Mouse (Mus musculus) urinary bladder, adult 2 months (tissue): ENCODE results near the gene Grik4. TPM values are rescaled to one million over a fixed set of nuclear protein-coding genes. Genes with fewer than 3 reads are reported as not detected.

Experiments used
- DNase-seq: peaks from one replicate; pipeline ENCODE4 v3.0.0; 2022; ENCODE audit warnings: low spot score
- polyA plus RNA-seq: library from polyadenylated mRNA; depleted of rRNA; stranded (reverse); fragments of >200 nt; gene quantifications from 2 replicates; pipeline ENCODE4 v1.2.3, GENCODE M21; 2012

Grik4 gene
- polyA plus RNA-seq, 1 experiment = 0.25 TPM

GRCm38 (mm10) chr9:42859959-42860794, 84.1 kb downstream of the Grik4 start:
- no peak for DNase-seq

GRCm38 (mm10) chr9:42858998-42859690, 85.1 kb downstream of the Grik4 start:
- no peak for DNase-seq

- DNase-seq = no peak
These were observed 85.7 kb downstream of the Grik4 start for GRCm38 (mm10) chr9:42858576-42858975.

- DNase-seq = no peak
These were observed 86.5 kb downstream of the Grik4 start for GRCm38 (mm10) chr9:42857756-42858155.

- no peak for DNase-seq
These were observed 91.2 kb downstream of the Grik4 start for GRCm38 (mm10) chr9:42853077-42853476.

GRCm38 (mm10) chr9:42850063-42850462, 94.2 kb downstream of the Grik4 start:
- DNase-seq = no peak

GRCm38 (mm10) chr9:42848061-42848460, 96.2 kb downstream of the Grik4 start:
- DNase-seq = no peak

GRCm38 (mm10) chr9:42846676-42847425, 97.4 kb downstream of the Grik4 start:
- DNase-seq = no peak

- no peak for DNase-seq
These were observed 98.2 kb downstream of the Grik4 start for GRCm38 (mm10) chr9:42846139-42846538.

GRCm38 (mm10) chr9:42844301-42844700, 100.0 kb downstream of the Grik4 start:
- no peak for DNase-seq

- no peak for DNase-seq
These were observed 106.0 kb downstream of the Grik4 start for GRCm38 (mm10) chr9:42838299-42838698.

- DNase-seq = no peak
These were observed 106.8 kb downstream of the Grik4 start for GRCm38 (mm10) chr9:42837498-42837897.

- no peak for DNase-seq
These were observed 112.7 kb downstream of the Grik4 start for GRCm38 (mm10) chr9:42831558-42831957.

GRCm38 (mm10) chr9:42819247-42819646, 125.0 kb downstream of the Grik4 start:
- DNase-seq = no peak

- DNase-seq = no peak
These were observed 127.5 kb downstream of the Grik4 start for GRCm38 (mm10) chr9:42816815-42817214.

- no peak for DNase-seq
These were observed 135.1 kb downstream of the Grik4 start for GRCm38 (mm10) chr9:42809146-42809545.

- DNase-seq = no peak
These were observed 135.9 kb downstream of the Grik4 start for GRCm38 (mm10) chr9:42808394-42808793.

GRCm38 (mm10) chr9:42803061-42803491, 141.2 kb downstream of the Grik4 start:
- no peak for DNase-seq

GRCm38 (mm10) chr9:42801929-42802328, 142.4 kb downstream of the Grik4 start:
- DNase-seq = no peak

GRCm38 (mm10) chr9:42800138-42800537, 144.2 kb downstream of the Grik4 start:
- DNase-seq = no peak

GRCm38 (mm10) chr9:42799694-42800093, 144.6 kb downstream of the Grik4 start:
- no peak for DNase-seq

GRCm38 (mm10) chr9:42799242-42799641, 145.1 kb downstream of the Grik4 start:
- DNase-seq = no peak
